In genomic region chr11:49845958-49846357, GRCm38 (mm10) we compare ENCODE assay signal across 8 mouse cellular contexts. TPM values are rescaled to one million over a fixed set of nuclear protein-coding genes. Genes with fewer than 3 reads are reported as not detected.
DNase-seq lines count a peak whose midpoint lies in the region; ATAC-seq and TF ChIP-seq lines count a peak whose summit lies in the region.

No protein-coding gene starts in this region.

- H3K9ac ChIP-seq in lung, embryonic 14.5 days, result peak overlapping the region; percentile 86
- peak overlapping the region; percentile 93 for H3K9ac ChIP-seq in embryonic facial prominence, embryonic 13.5 days
- H3K9ac ChIP-seq in intestine, embryonic 16.5 days (ENCODE audit: low read depth, low read length), result peak overlapping the region; percentile 78
- H3K9ac ChIP-seq in neural tube, embryonic 14.5 days (replicated peaks; ENCODE audit: low read depth, low read length), result peak overlapping the region; percentile 96

- no peaks in the 10 kb centered on the region for H3K27me3 ChIP-seq in lung, embryonic 14.5 days (ENCODE audit: insufficient read depth, low read length)
- no peaks in the 10 kb centered on the region for H3K27me3 ChIP-seq in embryonic facial prominence, embryonic 13.5 days
- no peaks in the 10 kb centered on the region for H3K27me3 ChIP-seq in intestine, embryonic 16.5 days (replicated peaks; ENCODE audit: control insufficient read depth, insufficient read depth, low read length)
- no peaks in the 10 kb centered on the region for H3K27me3 ChIP-seq in neural tube, embryonic 14.5 days (ENCODE audit: control insufficient read depth, insufficient read depth, low read length)

- WGBS in lung, embryonic 14.5 days, result 30% methylated on average over 11 of the region's 11 CpGs
- WGBS in embryonic facial prominence, embryonic 13.5 days, result 37% methylated on average over 11 of the region's 11 CpGs
- whole genome bisulfite sequencing in intestine, embryonic 16.5 days, result 31% methylated on average over 11 of the region's 11 CpGs
- WGBS in neural tube, embryonic 14.5 days, result 36% methylated on average over 11 of the region's 11 CpGs

- H3K27ac ChIP-seq in lung, embryonic 14.5 days (ENCODE audit: low read depth), result peak overlapping the region; percentile 30; the same call in 1 of the 2 replicates
- H3K27ac ChIP-seq in embryonic facial prominence, embryonic 13.5 days, result no peak overlapping the region
- peak overlapping the region; percentile 66 for H3K27ac ChIP-seq in intestine, embryonic 16.5 days (ENCODE audit: low read length)
- H3K27ac ChIP-seq in neural tube, embryonic 14.5 days (ENCODE audit: low read depth, low read length), result peak overlapping the region; percentile 83

- DNase-seq in lung, embryonic 14.5 days, result no peak
- DNase-seq in lung, postnatal 36 days, result no peak
- no peak for DNase-seq in thymus, postnatal 36 days
- DNase-seq in left cerebral cortex, postnatal 14 days (ENCODE audit: low spot score in 2 of 2), result no peak
- no peak for DNase-seq in embryo, embryonic 11 days

- H3K9me3 ChIP-seq in lung, embryonic 14.5 days (ENCODE audit: low read depth, low read length), result no peaks in the 10 kb centered on the region
- H3K9me3 ChIP-seq in embryonic facial prominence, embryonic 13.5 days, result no peaks in the 10 kb centered on the region
- no peaks in the 10 kb centered on the region for H3K9me3 ChIP-seq in intestine, embryonic 16.5 days (ENCODE audit: control insufficient read depth, low read length)
- H3K9me3 ChIP-seq in neural tube, embryonic 14.5 days (ENCODE audit: control insufficient read depth, low read length), result no peaks in the 10 kb centered on the region

- intact Hi-C loops in left cerebral cortex, postnatal 14 days (cut with DNase I), result loop anchor here (5.0 kb wide), 1 partner anchor 119 kb away; no protein-coding TSS in a partner anchor

- H3K4me1 ChIP-seq in lung, embryonic 14.5 days (ENCODE audit: insufficient read depth), result peaks cover 9% of the 10 kb centered on the region; the same call in 1 of the 2 replicates
- H3K4me1 ChIP-seq in embryonic facial prominence, embryonic 13.5 days, result peaks cover 15% of the 10 kb centered on the region
- H3K4me1 ChIP-seq in intestine, embryonic 16.5 days (ENCODE audit: control insufficient read depth, insufficient read depth, low read length), result peaks cover 14% of the 10 kb centered on the region
- peaks cover 19% of the 10 kb centered on the region for H3K4me1 ChIP-seq in neural tube, embryonic 14.5 days (ENCODE audit: control insufficient read depth, insufficient read depth, low read length)

- H3K4me2 ChIP-seq in lung, embryonic 14.5 days, result peak overlapping the region; percentile 83
- H3K4me2 ChIP-seq in embryonic facial prominence, embryonic 13.5 days, result peak overlapping the region; percentile 88
- H3K4me2 ChIP-seq in intestine, embryonic 16.5 days (ENCODE audit: low read depth, low read length), result peak overlapping the region; percentile 80
- peak overlapping the region; percentile 71 for H3K4me2 ChIP-seq in neural tube, embryonic 14.5 days (ENCODE audit: low read depth, low read length)

- H3K36me3 ChIP-seq in lung, embryonic 14.5 days (ENCODE audit: insufficient read depth), result 0 out of 2 replicates have a peak, but pooled peaks cover 4% of the 10 kb centered on the region
- peaks cover 12% of the 10 kb centered on the region for H3K36me3 ChIP-seq in embryonic facial prominence, embryonic 13.5 days
- H3K36me3 ChIP-seq in intestine, embryonic 16.5 days (ENCODE audit: control insufficient read depth, insufficient read depth, low read length), result 0 out of 2 replicates have a peak, but pooled peaks cover 5% of the 10 kb centered on the region
- no peaks in the 10 kb centered on the region for H3K36me3 ChIP-seq in neural tube, embryonic 14.5 days (ENCODE audit: control insufficient read depth, insufficient read depth, low read length)

- no peak for TF ChIP-seq CTCF in lung, embryonic 14.5 days (IDR thresholded peaks at IDR 0.05; ENCODE audit: low read depth)

- peak; percentile 1; the same call in 1 of the 2 replicates for ATAC-seq in lung, embryonic 14.5 days (ENCODE audit: insufficient read depth)
- no peak for ATAC-seq in embryonic facial prominence, embryonic 13.5 days (ENCODE audit: insufficient number of reproducible peaks, insufficient read depth, low FRiP score, low TSS enrichment, low read depth)
- peak; percentile 1; the same call in 1 of the 2 replicates for ATAC-seq in intestine, embryonic 16.5 days
- peak; percentile 7 for ATAC-seq in neural tube, embryonic 14.5 days (ENCODE audit: low read depth)

- H3K4me3 ChIP-seq in lung, embryonic 14.5 days (ENCODE audit: low read depth, low read length), result peak overlapping the region; percentile 84
- H3K4me3 ChIP-seq in embryonic facial prominence, embryonic 13.5 days, result peak overlapping the region; percentile 94
- H3K4me3 ChIP-seq in intestine, embryonic 16.5 days (ENCODE audit: low read length), result peak overlapping the region; percentile 90
- peak overlapping the region; percentile 96 for H3K4me3 ChIP-seq in neural tube, embryonic 14.5 days (ENCODE audit: low read depth, low read length)

RNA-seq across cellular contexts. Expression of gene Mapk9, which starts 0.6 kb away (rescaled TPM):
- polyA plus RNA-seq in lung, embryonic 14.5 days (2014; fragmentation: Nextera tagmentation; extraction: Ambion mirVana), result 38.4 and 40.0 TPM in 2 replicates
- polyA plus RNA-seq in embryonic facial prominence, embryonic 13.5 days (2015; fragmentation: Nextera tagmentation; extraction: Ambion mirVana), result 28.8 and 31.8 TPM in 2 replicates
- polyA plus RNA-seq in intestine, embryonic 16.5 days (2015; fragmentation: Nextera tagmentation; extraction: Ambion mirVana), result 26.6 and 27.8 TPM in 2 replicates
- polyA plus RNA-seq in neural tube, embryonic 14.5 days (2014; fragmentation: Nextera tagmentation; extraction: Ambion mirVana), result 92.3 and 93.2 TPM in 2 replicates
- total RNA-seq in left cerebral cortex, postnatal 14 days (2021), result 100 to 1,000 TPM; 205 to 219 TPM

RNA-seq across cellular contexts. Expression of gene Gfpt2, which starts 52.0 kb away (rescaled TPM):
- polyA plus RNA-seq in lung, embryonic 14.5 days (2014; fragmentation: Nextera tagmentation; extraction: Ambion mirVana), result 10.4 and 11.6 TPM in 2 replicates
- 27.1 and 35.5 TPM in 2 replicates for polyA plus RNA-seq in embryonic facial prominence, embryonic 13.5 days (2015; fragmentation: Nextera tagmentation; extraction: Ambion mirVana)
- 5.8 and 6.4 TPM in 2 replicates for polyA plus RNA-seq in intestine, embryonic 16.5 days (2015; fragmentation: Nextera tagmentation; extraction: Ambion mirVana)
- 3.6 and 4.9 TPM in 2 replicates for polyA plus RNA-seq in neural tube, embryonic 14.5 days (2014; fragmentation: Nextera tagmentation; extraction: Ambion mirVana)
- total RNA-seq in left cerebral cortex, postnatal 14 days (2021), result 1 to 10 TPM; 7.9 to 9.3 TPM

RNA-seq across cellular contexts. Expression of gene Rasgef1c, which starts 55.7 kb away (rescaled TPM):
- 0.09 and 0.20 TPM in 2 replicates for polyA plus RNA-seq in lung, embryonic 14.5 days (2014; fragmentation: Nextera tagmentation; extraction: Ambion mirVana)
- 0.11 and 0.24 TPM in 2 replicates for polyA plus RNA-seq in embryonic facial prominence, embryonic 13.5 days (2015; fragmentation: Nextera tagmentation; extraction: Ambion mirVana)
- polyA plus RNA-seq in intestine, embryonic 16.5 days (2015; fragmentation: Nextera tagmentation; extraction: Ambion mirVana), result 0.26 and 0.28 TPM in 2 replicates
- 26.1 and 39.1 TPM in 2 replicates for polyA plus RNA-seq in neural tube, embryonic 14.5 days (2014; fragmentation: Nextera tagmentation; extraction: Ambion mirVana)
- 10 to 100 TPM; 27.0 to 32.1 TPM for total RNA-seq in left cerebral cortex, postnatal 14 days (2021)

Comparison
In these comparisons a context has a peak if more than half of its experiments do, and no peak if none do; other contexts are left out.
1. RNA of gene Rasgef1c, which starts 55.7 kb away (polyA plus RNA-seq): 26.1 to 39.1 TPM in neural tube, embryonic 14.5 days; 0.26 to 0.28 TPM in intestine, embryonic 16.5 days, 0.11 to 0.24 TPM in embryonic facial prominence, embryonic 13.5 days and 0.09 to 0.20 TPM in lung, embryonic 14.5 days; every median in the first group is over 10 times any median in the second.
2. Peak in every context shown above with its lines, with median percentiles within 50 percentile points of each other: H3K4me2 ChIP-seq, H3K4me3 ChIP-seq and H3K9ac ChIP-seq.